Mouse (Mus musculus) heart, embryonic 14.5 days (tissue): Measurements from ENCODE around the gene Leng1. TPM values are rescaled to one million over a fixed set of nuclear protein-coding genes. Genes with fewer than 3 reads are reported as not detected.
"Not testable (repeated sequence)": the region's sequence is repeated elsewhere in the genome, so short reads cannot be mapped to it uniquely, and the experiment has no call there.

Experiments
- ATAC-seq: fragments of 200-750 bp; cut with Nextera tagmentation; 2 replicates; pipeline ENCODE4 v1.8.0; 2017; ENCODE audit warnings: low read depth, moderate TSS enrichment; ENCODE audit not compliant: insufficient number of reproducible peaks, insufficient read depth, low FRiP score
- H3K27ac ChIP-seq, 2 experiments: fragments of 200-500 bp in 1 of 2; fragments of 300-500 bp in 1 of 2; sonication (generic) in 1 of 2; replicated peaks in 1 of 2; 2 replicates each; pipeline ENCODE4 v1.5.1; 2012 to 2014; ENCODE audit warnings: low read depth in 2 of 2, low read length in 2 of 2, control low read depth in 1 of 2, mild to moderate bottlenecking in 1 of 2, mixed read lengths in 1 of 2; ENCODE audit not compliant: control insufficient read depth in 1 of 2, insufficient read depth in 1 of 2
- H3K27me3 ChIP-seq: fragments of 300-500 bp; sonication (generic); 2 replicates; pipeline ENCODE4 v1.6.1; 2014; ENCODE audit warnings: mild to moderate bottlenecking, low read length, control low read depth; ENCODE audit not compliant: control insufficient read depth, insufficient read depth
- H3K36me3 ChIP-seq: fragments of 300-500 bp; sonication (generic); 2 replicates; pipeline ENCODE4 v1.6.1; 2014; ENCODE audit warnings: mild to moderate bottlenecking, control low read depth, low read length, mixed read lengths; ENCODE audit not compliant: control insufficient read depth, insufficient read depth
- H3K4me1 ChIP-seq, 2 experiments: fragments of 200-500 bp in 1 of 2; fragments of 300-500 bp in 1 of 2; sonication (generic) in 1 of 2; 2 replicates each; pipeline ENCODE4 v1.6.1; 2012 to 2014; ENCODE audit warnings: low read length in 2 of 2, control low read depth in 1 of 2, mixed read lengths in 1 of 2; ENCODE audit not compliant: control insufficient read depth in 2 of 2, insufficient read depth in 2 of 2
- H3K4me2 ChIP-seq: fragments of 300-500 bp; sonication (generic); 2 replicates; pipeline ENCODE4 v1.6.1; 2014; ENCODE audit warnings: mild to moderate bottlenecking, low read length
- H3K4me3 ChIP-seq, 2 experiments: fragments of 200-500 bp in 1 of 2; fragments of 300-500 bp in 1 of 2; sonication (generic) in 1 of 2; 2 replicates each; pipeline ENCODE4 v1.5.1; 2012 to 2014; ENCODE audit warnings: low read length in 2 of 2, mild to moderate bottlenecking in 2 of 2, control low read depth in 1 of 2, low read depth in 1 of 2, moderate library complexity in 1 of 2; ENCODE audit not compliant: control insufficient read depth in 1 of 2, insufficient read depth in 1 of 2
- H3K9ac ChIP-seq: fragments of 300-500 bp; sonication (generic); 2 replicates; pipeline ENCODE4 v1.6.1; 2014; ENCODE audit warnings: mild to moderate bottlenecking, low read length
- H3K9me3 ChIP-seq: fragments of 300-500 bp; sonication (generic); 2 replicates; pipeline ENCODE4 v1.6.1; 2016; ENCODE audit warnings: low read length, control low read depth; ENCODE audit not compliant: control insufficient read depth
- WGBS: fragments of 180-500 bp; shearing (Covaris S2); extraction: QIAGEN DNeasy Blood & Tissue Kit; methylation state at CpG from one replicate; pipeline ENCODE4 v1.1.7; 2014; 5-methylcytosine and 5-hydroxymethylcytosine counted together
- polyA plus RNA-seq: library from polyadenylated mRNA; unstranded; fragments of >200 nt; fragmentation: Nextera tagmentation; extraction: Ambion mirVana; gene quantifications from 2 replicates; pipeline ENCODE4 v1.2.1, GENCODE M21; 2014

The Leng1 gene
- polyA plus RNA-seq, 1 experiment from 2014 or later = 16.0 TPM

DNA sequence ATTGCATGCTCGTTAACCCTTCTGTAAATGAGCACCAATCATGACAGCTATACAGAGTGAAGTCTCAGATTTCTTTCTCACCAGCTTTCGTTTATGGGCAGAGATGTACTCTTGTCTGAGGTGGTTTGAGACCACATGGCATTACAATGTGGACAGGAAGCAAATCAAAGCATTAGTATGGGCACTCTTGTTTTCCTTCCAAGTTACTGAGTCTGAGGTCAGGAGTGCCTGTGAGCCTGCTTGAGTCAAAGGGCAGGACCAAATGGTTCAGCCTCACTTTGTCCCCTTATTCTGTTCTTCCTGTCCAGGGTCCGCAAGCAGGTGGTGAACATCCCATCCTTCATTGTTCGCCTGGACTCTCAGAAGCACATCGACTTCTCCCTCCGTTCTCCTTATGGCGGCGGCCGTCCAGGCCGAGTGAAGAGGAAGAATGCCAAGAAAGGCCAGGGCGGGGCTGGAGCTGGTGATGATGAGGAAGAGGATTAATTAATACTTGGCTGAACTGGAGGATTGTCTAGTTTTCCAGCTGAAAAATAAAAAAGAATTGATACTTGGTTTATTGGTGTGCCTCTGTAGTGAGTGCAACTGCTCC is 40.8 kb upstream of the Leng1 start:
- 56% methylated on average over 11 of the region's 11 CpGs for WGBS
- Histone ChIP-seq H3K4me3 (peak overlapping the region in 1 of 2 experiments; percentile 84; a peak in 3 of 4 replicates), H3K27ac (no peak overlapping the region), H3K9ac (peak overlapping the region; percentile 91), H3K27me3 (no peaks in the 10 kb centered on the region), H3K36me3 (peaks cover 44% of the 10 kb centered on the region), H3K4me1 (peaks cover 5 to 20% of the 10 kb centered on the region in 2 experiments), H3K4me2 (peak overlapping the region; percentile 96), H3K9me3 (no peaks in the 10 kb centered on the region)
- no peak for ATAC-seq

DNA sequence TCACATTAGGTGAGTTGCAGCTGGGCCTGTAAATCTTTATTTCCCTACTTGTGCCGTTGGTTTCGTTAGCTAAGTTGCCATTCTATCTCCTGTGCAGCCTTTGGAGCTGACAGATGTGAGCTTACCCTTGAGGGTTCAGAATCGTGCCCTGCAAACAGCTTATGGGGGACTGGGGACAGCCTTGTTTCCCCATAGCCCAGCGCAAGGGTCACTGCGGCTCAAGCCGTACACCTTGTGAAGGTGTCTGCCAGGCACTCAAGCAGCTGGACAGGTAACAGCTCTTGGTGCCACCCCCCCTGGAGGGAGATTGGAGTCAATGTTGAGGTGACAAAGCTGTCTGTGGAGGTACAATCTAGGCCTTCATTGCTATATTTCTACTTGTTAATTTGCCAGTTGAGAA is 40.3 kb upstream of the Leng1 start:
- peak overlapping the region; percentile 96 for H3K4me2 ChIP-seq
- H3K9me3 ChIP-seq = no peaks in the 10 kb centered on the region
- H3K36me3 ChIP-seq = peaks cover 48% of the 10 kb centered on the region
- peak overlapping the region; percentile 47 to 84 for H3K4me3 ChIP-seq
- no peak for ATAC-seq
- peaks cover 5 to 20% of the 10 kb centered on the region in 2 experiments for H3K4me1 ChIP-seq
- peak overlapping the region; percentile 91 for H3K9ac ChIP-seq
- WGBS = 33% methylated on average over 6 of the region's 6 CpGs
- 0 out of 4 replicates have a peak overlapping the region, but pooled peaks have one; percentile 10 to 11 for H3K27ac ChIP-seq
- no peaks in the 10 kb centered on the region for H3K27me3 ChIP-seq

DNA sequence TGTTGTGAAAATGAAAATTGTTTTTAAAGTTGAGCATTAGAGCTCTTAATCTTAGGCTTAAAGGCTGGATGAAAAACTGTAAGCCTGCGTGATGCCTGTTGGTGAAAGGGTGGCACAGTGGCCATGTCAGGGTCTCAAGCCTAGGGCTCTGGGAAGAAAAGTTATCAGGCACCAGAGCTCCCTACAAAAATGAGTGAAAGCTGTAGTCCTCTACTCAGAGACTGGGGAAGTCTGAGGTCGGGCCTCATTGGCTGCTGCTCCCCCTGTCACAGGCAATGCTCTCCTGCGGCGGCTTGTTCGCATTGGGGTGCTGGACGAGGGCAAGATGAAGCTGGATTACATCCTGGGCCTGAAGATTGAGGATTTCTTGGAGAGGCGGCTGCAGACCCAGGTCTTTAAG is 39.8 kb upstream of the Leng1 start:
- Histone ChIP-seq H3K4me3 (peak overlapping the region; percentile 47 to 84), H3K9ac (peak overlapping the region; percentile 91), H3K27ac (0 out of 4 replicates have a peak overlapping the region, but pooled peaks of 1 of the 2 experiments have one; percentile 24), H3K4me1 (peaks cover 5 to 20% of the 10 kb centered on the region in 2 experiments), H3K36me3 (peaks cover 51% of the 10 kb centered on the region), H3K4me2 (peak overlapping the region; percentile 96)
- H3K9me3 ChIP-seq, ATAC-seq, H3K27me3 ChIP-seq: not testable (repeated sequence)
- WGBS = 5% methylated on average over 6 of the region's 7 CpGs

DNA sequence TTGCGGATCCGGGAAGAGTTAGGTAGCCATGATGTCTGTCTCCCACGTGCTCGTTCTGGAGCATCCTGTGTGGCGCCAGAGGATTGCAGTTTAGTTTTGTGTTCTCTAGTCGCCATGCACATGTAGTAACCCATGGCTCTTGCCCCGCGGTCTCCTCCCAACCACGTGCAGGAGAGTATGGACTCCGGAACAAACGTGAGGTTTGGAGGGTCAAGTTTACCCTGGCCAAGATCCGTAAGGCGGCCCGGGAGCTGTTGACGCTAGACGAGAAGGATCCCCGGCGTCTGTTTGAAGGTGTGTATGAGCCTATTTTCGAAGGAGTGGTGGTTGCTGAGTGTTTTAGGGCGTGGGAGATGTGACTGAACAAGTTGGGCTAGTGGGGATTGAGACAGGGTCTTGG is 38.8 kb upstream of the Leng1 start:
- Histone ChIP-seq H3K27me3 (no peaks in the 10 kb centered on the region), H3K36me3 (peaks cover 61% of the 10 kb centered on the region), H3K27ac (peak overlapping the region; percentile 93 to 99), H3K4me3 (peak overlapping the region; percentile 84 to 94), H3K4me1 (peaks cover 5 to 20% of the 10 kb centered on the region in 2 experiments), H3K9ac (peak overlapping the region; percentile 91), H3K4me2 (peak overlapping the region; percentile 96), H3K9me3 (no peaks in the 10 kb centered on the region)
- 2% methylated on average over 20 of the region's 20 CpGs for WGBS
- 0 out of 2 replicates have a peak, but pooled peaks have one; percentile 47 for ATAC-seq

DNA sequence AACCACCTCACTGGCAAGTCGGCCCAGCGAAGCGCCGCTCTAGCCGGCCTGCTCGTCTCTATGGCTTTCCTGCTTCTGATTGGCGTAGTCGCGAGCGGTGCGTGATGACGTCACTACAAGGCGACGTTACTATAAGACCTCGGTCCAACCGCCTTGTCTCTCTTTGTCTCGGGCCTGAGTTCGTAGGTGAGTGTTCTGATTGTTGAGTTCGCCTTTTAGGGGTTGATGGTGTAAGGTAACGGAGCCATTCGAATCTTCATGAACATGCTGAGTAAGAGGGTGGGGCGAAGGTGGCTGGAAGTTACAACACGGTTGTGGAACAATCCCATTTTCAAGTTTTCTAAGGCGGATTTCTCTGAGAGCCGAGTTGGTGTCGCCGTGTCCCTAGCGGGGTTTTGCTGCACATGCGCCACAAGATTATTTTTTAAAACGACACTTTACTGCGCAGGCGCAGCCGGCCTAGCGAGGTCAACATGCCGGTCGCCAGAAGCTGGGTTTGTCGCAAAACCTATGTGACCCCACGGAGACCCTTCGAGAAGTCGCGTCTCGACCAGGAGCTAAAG is 38.3 kb upstream of the Leng1 start, which contains the start of gene Rps9:
Gene Rps9 (plus strand): TSS at position 115 of the 563 bp plus-strand sequence.
- H3K9me3 ChIP-seq = no peaks in the 10 kb centered on the region
- H3K9ac ChIP-seq = peak within 1 kb of the TSS; percentile 91
- H3K4me2 ChIP-seq = peak within 1 kb of the TSS; percentile 96
- peak; percentile 92 for ATAC-seq
- peaks cover 66% of the 10 kb centered on the region for H3K36me3 ChIP-seq
- H3K4me3 ChIP-seq = peak within 1 kb of the TSS; percentile 84 to 94
- 2% methylated on average over 42 of the region's 42 CpGs for WGBS
- H3K27me3 ChIP-seq = no peaks in the 10 kb centered on the region
- peak within 1 kb of the TSS; percentile 93 to 99 for H3K27ac ChIP-seq
- H3K4me1 ChIP-seq = peaks cover 5 to 20% of the 10 kb centered on the region in 2 experiments

DNA sequence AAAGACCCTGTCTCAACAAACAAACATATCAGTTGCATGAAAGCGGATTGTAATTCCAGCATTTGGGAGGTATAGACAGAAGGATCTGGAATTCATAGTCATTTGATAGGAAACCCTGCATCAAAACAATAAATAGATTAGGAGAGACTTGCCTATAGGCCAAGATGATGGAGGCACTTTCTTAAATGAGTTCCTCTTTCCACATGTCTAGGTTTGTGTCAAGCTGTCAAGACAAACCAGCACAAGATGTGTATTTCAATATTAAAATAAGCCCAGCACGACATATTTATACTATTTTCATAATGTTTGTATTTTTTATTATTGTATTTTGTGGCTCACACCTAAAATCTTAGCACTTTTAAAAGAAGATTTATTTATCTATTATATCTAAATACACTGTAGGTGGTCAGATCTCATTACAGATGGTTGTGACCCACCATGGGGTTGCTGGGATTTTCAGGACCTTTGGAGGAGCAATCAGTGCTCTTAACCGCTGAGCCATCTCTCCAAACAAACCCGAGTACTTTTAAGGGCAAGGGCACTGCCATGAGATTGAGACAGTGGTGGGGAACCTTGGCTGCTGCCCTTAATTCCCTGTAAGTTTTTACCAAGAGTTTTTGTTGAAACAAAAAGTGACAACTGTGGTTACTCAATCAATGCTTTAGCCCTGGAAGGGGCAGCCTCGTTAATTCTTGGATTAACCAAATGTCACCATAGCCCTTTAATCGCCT is 37.7 kb upstream of the Leng1 start:
- no peak for ATAC-seq

DNA sequence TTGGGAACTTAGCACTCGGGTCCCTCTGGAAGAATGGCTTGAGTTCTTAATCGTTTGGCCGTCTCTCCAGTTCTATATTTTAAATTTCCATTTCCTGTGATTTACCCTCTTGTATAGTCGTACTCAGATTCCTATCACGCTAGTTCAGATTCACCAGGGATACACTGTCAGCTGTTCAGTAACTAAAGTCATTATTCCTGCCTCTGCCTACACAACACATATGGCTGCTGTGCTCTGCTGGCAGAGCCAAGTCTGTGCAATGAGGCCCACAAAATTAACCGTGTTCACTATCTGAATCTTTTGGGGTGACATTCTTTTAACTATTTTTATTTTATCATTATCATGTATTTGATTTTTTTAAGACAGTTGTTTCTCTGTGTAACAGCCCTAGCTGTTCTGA is 32.8 kb upstream of the Leng1 start:
- Histone ChIP-seq H3K9me3 (no peaks in the 10 kb centered on the region), H3K9ac (no peak overlapping the region), H3K4me1 (peaks cover 2 to 9% of the 10 kb centered on the region in 2 experiments; a peak in 3 of 4 replicates), H3K27me3 (no peaks in the 10 kb centered on the region), H3K27ac (no peak overlapping the region), H3K4me3 (no peak overlapping the region), H3K36me3 (peaks cover 63% of the 10 kb centered on the region), H3K4me2 (no peak overlapping the region)
- WGBS = 97% methylated on average over 6 of the region's 6 CpGs
- no peak for ATAC-seq

More for the DNA sequence above, 37.7 kb upstream of the Leng1 start:
- Histone ChIP-seq H3K36me3 (peaks cover 72% of the 10 kb centered on the region), H3K4me2 (peak overlapping the region; percentile 65), H3K27me3 (no peaks in the 10 kb centered on the region), H3K9ac (peak overlapping the region; percentile 91), H3K4me3 (peak overlapping the region; percentile 25 to 84; a peak in 2 of 4 replicates), H3K9me3 (no peaks in the 10 kb centered on the region), H3K4me1 (peaks cover 5 to 20% of the 10 kb centered on the region in 2 experiments), H3K27ac (peak overlapping the region; percentile 83 to 93)
- WGBS = 21% methylated on average over 6 of the region's 6 CpGs
